Mouse (Mus musculus) bone marrow, adult 2 months (tissue): ENCODE results near the gene Cfap52.

Experiments used
- CTCF ChIP-seq: fragments of 200-500 bp; IDR thresholded peaks from 2 replicates; pipeline ENCODE4 v1.5.1; 2011; ENCODE audit warnings: low read length, control low read depth; ENCODE audit not compliant: control insufficient read depth, insufficient read depth
- POLR2A ChIP-seq: fragments of 200-500 bp; IDR thresholded peaks from 2 replicates; pipeline ENCODE4 v1.6.1; 2011; ENCODE audit warnings: low read depth, mild to moderate bottlenecking, control low read depth, low read length, borderline replicate concordance; ENCODE audit not compliant: control insufficient read depth

GRCm38 (mm10) chr11:67995965-67996364, 30.5 kb upstream of the Cfap52 start:
- TF ChIP-seq POLR2A (no peak), CTCF (no peak)
